Mouse (Mus musculus) heart, postnatal 10 days (tissue): ENCODE measurements around the gene Pigv. TPM values are rescaled to one million over a fixed set of nuclear protein-coding genes. Genes with fewer than 3 reads are reported as not detected.

ENCODE experiments used
- DNase-seq, 2 experiments: peaks; one replicate each; pipeline ENCODE4 v3.0.0; 2021
- intact Hi-C: fragments of 180-260 bp; cut with DNase I; formaldehyde crosslinking; loops from one replicate; pipeline ENCODE4 v1.15.1; 2025
- microRNA-seq, 2 experiments: library from miRNA; unstranded; fragments of <30 nt; microRNA quantifications; one replicate each; pipeline ENCODE4 v1.2.0; 2022
- total RNA-seq, 2 experiments: library from RNA; stranded (reverse); gene quantifications; 2 replicates each; pipeline ENCODE4 v1.2.3; 2021

The Pigv gene
- total RNA-seq, 2 experiments from 2014 or later, result 8.6 to 11.2 TPM

DNA sequence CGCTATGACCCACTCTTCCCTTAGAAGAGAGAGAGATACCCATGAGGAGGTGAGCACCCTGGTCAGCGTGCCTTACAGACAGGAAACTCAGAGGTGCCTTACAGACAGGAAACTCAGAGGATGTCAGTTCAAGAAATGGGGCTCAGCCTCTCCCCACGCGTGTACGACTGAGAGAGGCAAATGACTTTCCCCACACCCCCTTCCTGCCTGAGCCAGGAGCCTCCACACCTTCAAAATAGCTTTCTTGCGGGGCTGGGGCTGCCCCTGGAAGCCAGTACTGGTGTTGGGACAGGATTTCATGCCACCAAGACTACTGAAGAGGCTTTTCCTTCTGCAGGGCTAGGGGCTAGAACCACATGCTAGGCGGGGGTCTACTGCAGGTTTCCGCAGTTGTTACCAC is 51.8 kb downstream of the Pigv start:
- intact Hi-C loops, result no loop called here
- no peak for DNase-seq

- intact Hi-C loops, result no loop called here
- DNase-seq, result no peak
Observed at GRCm38 (mm10) chr4:133619473-133620136, 52.8 kb downstream of the Pigv start.

GRCm38 (mm10) chr4:133617936-133618335 is 54.5 kb downstream of the Pigv start:
- intact Hi-C loops, result no loop called here

DNA sequence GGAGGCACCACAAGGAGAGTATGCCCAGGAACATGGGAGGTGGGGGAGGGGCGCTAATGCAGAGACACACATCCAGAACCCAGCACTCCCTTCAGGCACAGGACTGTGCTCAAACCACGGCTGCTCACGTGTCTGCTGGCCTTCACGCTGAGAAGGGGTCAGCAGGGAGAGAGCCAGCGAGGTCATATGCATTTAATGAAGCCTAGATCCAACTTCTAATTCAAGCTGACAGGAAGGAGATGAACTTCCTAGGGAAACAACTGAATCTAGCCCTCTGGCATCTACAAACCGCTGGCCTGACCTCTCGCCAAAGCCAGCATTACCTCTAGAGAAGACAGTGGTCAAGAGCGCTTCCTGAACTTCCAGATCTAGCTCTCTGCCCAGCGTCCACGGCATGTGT is 57.0 kb downstream of the Pigv start:
- no peak for DNase-seq

More at GRCm38 (mm10) chr4:133617936-133618335, 54.5 kb downstream of the Pigv start:
- DNase-seq, result no peak

DNA sequence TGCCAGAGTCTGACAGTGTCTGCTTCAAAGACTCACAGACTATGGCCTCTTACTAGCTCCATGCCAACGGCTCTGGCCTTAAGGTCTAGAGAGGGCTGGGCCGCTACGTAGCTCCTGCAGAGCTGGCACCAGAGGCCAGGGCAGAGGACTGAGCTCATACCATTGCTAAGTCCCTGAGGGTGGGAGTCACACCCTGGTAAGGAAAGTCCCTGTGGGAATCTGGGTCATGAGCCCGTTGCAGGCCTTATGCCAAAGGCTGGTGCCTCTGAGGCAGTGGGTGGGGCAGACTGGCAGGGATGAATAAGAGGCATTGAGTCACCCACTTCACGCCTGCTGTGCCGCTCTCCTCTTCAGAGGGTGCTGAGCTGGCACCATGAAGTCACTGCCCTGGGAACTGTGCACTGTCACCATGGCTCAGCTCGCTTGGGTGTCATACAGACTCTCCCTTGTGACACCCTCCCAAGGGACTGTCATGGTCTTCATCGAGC is 58.1 kb downstream of the Pigv start:
- intact Hi-C loops, result loop anchor here (5.0 kb wide), 1 partner anchor 38 kb away; the partner anchor contains the start of gene Zdhhc18

More for the DNA sequence above, 57.0 kb downstream of the Pigv start:
- intact Hi-C loops, result no loop called here

GRCm38 (mm10) chr4:133613867-133614266 is 58.6 kb downstream of the Pigv start:
- no peak for DNase-seq
- intact Hi-C loops, result loop anchor here (5.0 kb wide), 1 partner anchor 38 kb away; the partner anchor contains the start of gene Zdhhc18

More for the DNA sequence above, 58.1 kb downstream of the Pigv start:
- DNase-seq, result peak; percentile 48 to 53

- intact Hi-C loops, result loop anchor here (5.0 kb wide), 1 partner anchor 39 kb away; the partner anchor contains the start of gene Zdhhc18
- no peak for DNase-seq
Observed at GRCm38 (mm10) chr4:133613026-133613425, 59.4 kb downstream of the Pigv start.

DNA sequence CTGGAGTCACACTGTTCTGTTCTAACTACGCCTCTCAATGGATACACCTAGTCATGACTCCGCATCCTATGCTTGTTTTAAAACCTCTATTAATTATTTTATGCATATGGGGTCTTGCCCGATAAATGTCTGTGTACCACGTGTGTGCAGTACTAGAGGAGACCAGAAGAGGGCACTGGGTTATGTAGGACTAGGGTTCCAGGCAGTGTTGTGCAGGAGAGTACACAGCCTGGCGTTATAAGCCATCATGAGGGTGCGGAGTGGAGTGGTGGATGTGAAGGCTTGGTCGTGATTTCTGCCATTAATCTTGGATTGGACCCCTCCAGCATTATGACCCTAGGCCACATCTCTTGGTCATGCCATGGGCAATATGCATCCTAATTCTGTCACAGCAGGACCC is 60.0 kb downstream of the Pigv start:
- DNase-seq, result no peak
- intact Hi-C loops, result loop anchor here (5.0 kb wide), 1 partner anchor 40 kb away; the partner anchor contains the start of gene Zdhhc18

GRCm38 (mm10) chr4:133611815-133612214 is 60.6 kb downstream of the Pigv start:
- intact Hi-C loops, result loop anchor here (5.0 kb wide), 1 partner anchor 40 kb away; the partner anchor contains the start of gene Zdhhc18
- no peak for DNase-seq

Small RNA genes lying within 50 kb of the gene (microRNA-seq; reads per million reads assigned to microRNA genes)
- gene Mir7227, result 0 to 0.24 reads per million in 2 experiments

Other genes with a start within 250 kb of the Pigv start
- 1 to 10 TPM in 1 of 2 experiments, under 1 TPM in 1; 0.87 to 8.5 TPM for gene Tent5b, start 192.5 kb downstream of the Pigv start, total RNA-seq
- 1 to 10 TPM; 1.6 to 2.8 TPM for gene Trnp1, start 174.1 kb downstream of the Pigv start, total RNA-seq
- gene Kdf1, start 153.7 kb downstream of the Pigv start, total RNA-seq, result not detected
- gene Nudc, start 126.7 kb downstream of the Pigv start, total RNA-seq, result 10 to 100 TPM; 71.0 to 74.5 TPM
- gene Nr0b2, start 119.3 kb downstream of the Pigv start, total RNA-seq, result 10 to 100 TPM; 13.9 to 20.4 TPM
- 1 to 10 TPM; 5.1 to 8.3 TPM for gene Gpatch3, start 97.9 kb downstream of the Pigv start, total RNA-seq
- 1 to 10 TPM; 9.0 to 9.8 TPM for gene Gpn2, start 88.3 kb downstream of the Pigv start, total RNA-seq
- 1 to 10 TPM; 1.3 to 1.9 TPM for gene Sfn, start 70.5 kb downstream of the Pigv start, total RNA-seq
- gene Zdhhc18, start 22.5 kb downstream of the Pigv start, total RNA-seq, result 10 to 100 TPM; 21.9 to 25.0 TPM
- gene Arid1a, start 84.1 kb upstream of the Pigv start, total RNA-seq, result 10 to 100 TPM; 55.3 to 61.9 TPM
- 1 to 10 TPM; 9.1 to 9.3 TPM for gene Rps6ka1, start 215.2 kb upstream of the Pigv start, total RNA-seq